Comparison of ENCODE assay signal across 10 mouse cellular contexts in genomic region chr11:44620694-44621446, GRCm38 (mm10). TPM values are rescaled to one million over a fixed set of nuclear protein-coding genes. Genes with fewer than 3 reads are reported as not detected.
DNase-seq lines count a peak whose midpoint lies in the region; ATAC-seq lines count a peak whose summit lies in the region.
"Had no signal": no experiment of that assay in that cellular context is flagged by ENCODE, and none has a peak within 500 bp of the region (broad histone marks: within the 10 kb centered on the region; RNA-seq: fewer than 3 reads in every experiment).

No protein-coding gene starts in this region.

- peak overlapping the region; percentile 57 for H3K4me3 ChIP-seq in kidney, embryonic 14.5 days (ENCODE audit: low read length)
- peak overlapping the region; percentile 67 for H3K4me3 ChIP-seq in embryonic facial prominence, embryonic 11.5 days (ENCODE audit: low read depth, low read length)
- peak overlapping the region; percentile 72 for H3K4me3 ChIP-seq in hindbrain, embryonic 10.5 days
- H3K4me3 ChIP-seq in midbrain, embryonic 16.5 days (ENCODE audit: low read depth, low read length), result peak overlapping the region; percentile 58
- H3K4me3 ChIP-seq: erythroblast, embryonic 14.5 days had no signal

- H3K4me1 ChIP-seq in kidney, embryonic 14.5 days (ENCODE audit: control insufficient read depth, insufficient read depth, low read length), result peaks cover 14% of the 10 kb centered on the region
- H3K4me1 ChIP-seq in embryonic facial prominence, embryonic 11.5 days (ENCODE audit: control insufficient read depth, insufficient read depth, low read length), result peaks cover 2% of the 10 kb centered on the region; the same call in 1 of the 2 replicates
- H3K4me1 ChIP-seq in hindbrain, embryonic 10.5 days (replicated peaks), result peaks cover 52% of the 10 kb centered on the region
- H3K4me1 ChIP-seq in midbrain, embryonic 16.5 days (ENCODE audit: control insufficient read depth, insufficient read depth, low read length), result peaks cover 7% of the 10 kb centered on the region

- peak overlapping the region; percentile 79 for H3K4me2 ChIP-seq in kidney, embryonic 14.5 days (replicated peaks; ENCODE audit: low read depth, low read length)
- H3K4me2 ChIP-seq in embryonic facial prominence, embryonic 11.5 days (ENCODE audit: low read depth, low read length), result peak overlapping the region; percentile 63
- peak overlapping the region; percentile 59 for H3K4me2 ChIP-seq in midbrain, embryonic 16.5 days (ENCODE audit: low read length)

- DNase-seq in kidney, postnatal 14 days, result no peak
- peak; percentile 45 for DNase-seq in embryonic facial prominence, embryonic 11.5 days (ENCODE audit: low spot score)
- peak; percentile 45 for DNase-seq in hindbrain, embryonic 10.5 days (ENCODE audit: low spot score)
- DNase-seq in thymus, adult 18-20 months, result no peak
- DNase-seq in thymus, postnatal 25 days, result no peak
- DNase-seq in urinary bladder, postnatal 25 days (ENCODE audit: low spot score), result no peak

- no peak for ATAC-seq in kidney, embryonic 14.5 days (ENCODE audit: low FRiP score, low TSS enrichment)
- ATAC-seq in embryonic facial prominence, embryonic 11.5 days (replicated peaks; ENCODE audit: insufficient number of reproducible peaks, low FRiP score, low TSS enrichment, low read depth), result no peak
- ATAC-seq in midbrain, embryonic 16.5 days, result no peak

- H3K27me3 ChIP-seq in kidney, embryonic 14.5 days (ENCODE audit: control insufficient read depth, insufficient read depth, low read length), result peaks cover 23% of the 10 kb centered on the region
- peaks cover 7% of the 10 kb centered on the region for H3K27me3 ChIP-seq in embryonic facial prominence, embryonic 11.5 days (ENCODE audit: control insufficient read depth, insufficient read depth, low read length)
- H3K27me3 ChIP-seq in hindbrain, embryonic 10.5 days (ENCODE audit: insufficient read depth, poor library complexity, severe bottlenecking), result peaks cover 56% of the 10 kb centered on the region
- H3K27me3 ChIP-seq in midbrain, embryonic 16.5 days (ENCODE audit: control insufficient read depth, insufficient read depth, low read depth, low read length), result peaks cover 17% of the 10 kb centered on the region

- 40% methylated on average over 18 of the region's 19 CpGs for WGBS in kidney, embryonic 14.5 days
- 28% methylated on average over 17 of the region's 19 CpGs for WGBS in embryonic facial prominence, embryonic 11.5 days
- 13% methylated on average over 19 of the region's 19 CpGs for WGBS in hindbrain, embryonic 10.5 days
- WGBS in midbrain, embryonic 16.5 days, result 21% methylated on average over 17 of the region's 19 CpGs

- no peaks in the 10 kb centered on the region for H3K36me3 ChIP-seq in kidney, embryonic 14.5 days (ENCODE audit: control insufficient read depth, insufficient read depth, low read length)
- no peaks in the 10 kb centered on the region for H3K36me3 ChIP-seq in embryonic facial prominence, embryonic 11.5 days (replicated peaks; ENCODE audit: control insufficient read depth, insufficient read depth, low read depth, low read length)
- 0 out of 2 replicates have a peak, but pooled peaks cover 10% of the 10 kb centered on the region for H3K36me3 ChIP-seq in hindbrain, embryonic 10.5 days
- no peaks in the 10 kb centered on the region for H3K36me3 ChIP-seq in midbrain, embryonic 16.5 days (ENCODE audit: control insufficient read depth, insufficient read depth, low read length)

- no peaks in the 10 kb centered on the region for H3K9me3 ChIP-seq in kidney, embryonic 14.5 days (ENCODE audit: control insufficient read depth, low read length)
- no peaks in the 10 kb centered on the region for H3K9me3 ChIP-seq in embryonic facial prominence, embryonic 11.5 days (replicated peaks; ENCODE audit: control insufficient read depth, low read length)
- no peaks in the 10 kb centered on the region for H3K9me3 ChIP-seq in hindbrain, embryonic 10.5 days
- H3K9me3 ChIP-seq in midbrain, embryonic 16.5 days (replicated peaks; ENCODE audit: control insufficient read depth, low read length, poor library complexity, severe bottlenecking), result no peaks in the 10 kb centered on the region

- peak overlapping the region; percentile 63 for H3K9ac ChIP-seq in kidney, embryonic 14.5 days (ENCODE audit: low read depth, low read length)
- peak overlapping the region; percentile 63 for H3K9ac ChIP-seq in embryonic facial prominence, embryonic 11.5 days (replicated peaks; ENCODE audit: low read length)
- peak overlapping the region; percentile 64 for H3K9ac ChIP-seq in midbrain, embryonic 16.5 days (ENCODE audit: low read depth, low read length)

- no peak overlapping the region for H3K27ac ChIP-seq in kidney, embryonic 14.5 days (ENCODE audit: low read depth, low read length)
- no peak overlapping the region for H3K27ac ChIP-seq in embryonic facial prominence, embryonic 11.5 days (replicated peaks; ENCODE audit: low read depth, low read length)
- H3K27ac ChIP-seq in hindbrain, embryonic 10.5 days, result peak overlapping the region; percentile 93
- H3K27ac ChIP-seq in midbrain, embryonic 16.5 days (ENCODE audit: low read length), result peak overlapping the region; percentile 69
- H3K27ac ChIP-seq: macrophage had no signal

RNA-seq across cellular contexts. Expression of gene Ebf1, which starts 3.8 kb away (rescaled TPM):
- 19.9 and 26.9 TPM in 2 replicates for polyA plus RNA-seq in kidney, embryonic 14.5 days (2014; fragmentation: Nextera tagmentation; extraction: Ambion mirVana)
- 47.9 and 50.3 TPM in 2 replicates for polyA plus RNA-seq in embryonic facial prominence, embryonic 11.5 days (2014; fragmentation: Nextera tagmentation; extraction: Ambion mirVana)
- 60.1 and 77.9 TPM in 2 replicates for polyA plus RNA-seq in hindbrain, embryonic 10.5 days (2016; fragmentation: Nextera tagmentation; extraction: Ambion mirVana)
- 52.9 and 53.3 TPM in 2 replicates for polyA plus RNA-seq in midbrain, embryonic 16.5 days (2015; fragmentation: Nextera tagmentation; extraction: Ambion mirVana)
- polyA plus RNA-seq: erythroblast, embryonic 14.5 days had no signal

Comparison
In these comparisons a context has a peak if more than half of its experiments do, and no peak if none do; other contexts are left out.
1. H3K27ac ChIP-seq: peak in hindbrain, embryonic 10.5 days (single experiment) and midbrain, embryonic 16.5 days (single experiment); none in kidney, embryonic 14.5 days (single experiment) and embryonic facial prominence, embryonic 11.5 days (single experiment).
2. DNase-seq: peak in embryonic facial prominence, embryonic 11.5 days (single experiment) and hindbrain, embryonic 10.5 days (single experiment); none in kidney, postnatal 14 days (single experiment), thymus, adult 18-20 months (0 of 2), thymus, postnatal 25 days (single experiment) and urinary bladder, postnatal 25 days (single experiment).
3. Peak in every context shown above with its lines, with median percentiles within 50 percentile points of each other: H3K4me2 ChIP-seq, H3K4me3 ChIP-seq and H3K9ac ChIP-seq.